Mouse (Mus musculus) heart, embryonic 16.5 days (tissue): ENCODE results near the gene Specc1. TPM values are rescaled to one million over a fixed set of nuclear protein-coding genes. Genes with fewer than 3 reads are reported as not detected.
A peak's percentile ranks its signal among the peaks of the same experiment; 100 is the strongest.

ENCODE experiments used
- ATAC-seq: fragments of 200-750 bp; cut with Nextera tagmentation; replicated peaks from 2 replicates; pipeline ENCODE4 v1.8.0; 2017; ENCODE audit warnings: moderate number of reproducible peaks; ENCODE audit not compliant: insufficient read depth, low FRiP score; ENCODE audit errors: extremely low read depth
- H3K27ac ChIP-seq: fragments of 300-500 bp; sonication (generic); 2 replicates; pipeline ENCODE4 v1.5.1; 2014; ENCODE audit warnings: mild to moderate bottlenecking, low read length, control low read depth, moderate library complexity
- H3K27me3 ChIP-seq: fragments of 300-500 bp; sonication (generic); 2 replicates; pipeline ENCODE4 v1.6.1; 2014; ENCODE audit warnings: low read length, mixed read lengths; ENCODE audit not compliant: control insufficient read depth, insufficient read depth
- H3K36me3 ChIP-seq: fragments of 300-500 bp; sonication (generic); 2 replicates; pipeline ENCODE4 v1.6.1; 2014; ENCODE audit not compliant: control insufficient read depth, insufficient read depth
- H3K4me1 ChIP-seq: fragments of 300-500 bp; sonication (generic); 2 replicates; pipeline ENCODE4 v1.6.1; 2014; ENCODE audit warnings: low read length, mixed read lengths; ENCODE audit not compliant: control insufficient read depth, insufficient read depth
- H3K4me2 ChIP-seq: fragments of 300-500 bp; sonication (generic); 2 replicates; pipeline ENCODE4 v1.6.1; 2014; ENCODE audit warnings: low read depth, mild to moderate bottlenecking, control low read depth, low read length
- H3K4me3 ChIP-seq: fragments of 300-500 bp; sonication (generic); 2 replicates; pipeline ENCODE4 v1.5.1; 2014; ENCODE audit warnings: mild to moderate bottlenecking, control low read depth, low read length
- H3K9ac ChIP-seq: fragments of 300-500 bp; sonication (generic); 2 replicates; pipeline ENCODE4 v1.6.1; 2014; ENCODE audit warnings: low read length, control low read depth
- H3K9me3 ChIP-seq: fragments of 300-500 bp; sonication (generic); replicated peaks from 2 replicates; pipeline ENCODE4 v1.6.1; 2016; ENCODE audit warnings: low read length; ENCODE audit not compliant: control insufficient read depth
- WGBS: fragments of 180-500 bp; shearing (Covaris S2); extraction: QIAGEN DNeasy Blood & Tissue Kit; methylation state at CpG from one replicate; pipeline ENCODE4 v1.1.7; 2014; 5-methylcytosine and 5-hydroxymethylcytosine counted together
- polyA plus RNA-seq: library from polyadenylated mRNA; unstranded; fragments of >200 nt; fragmentation: Nextera tagmentation; extraction: Ambion mirVana; gene quantifications from 2 replicates; pipeline ENCODE4 v1.2.1, GENCODE M21; 2015

The Specc1 gene
- polyA plus RNA-seq, 1 experiment from 2014 or later: 9.3 TPM

DNA sequence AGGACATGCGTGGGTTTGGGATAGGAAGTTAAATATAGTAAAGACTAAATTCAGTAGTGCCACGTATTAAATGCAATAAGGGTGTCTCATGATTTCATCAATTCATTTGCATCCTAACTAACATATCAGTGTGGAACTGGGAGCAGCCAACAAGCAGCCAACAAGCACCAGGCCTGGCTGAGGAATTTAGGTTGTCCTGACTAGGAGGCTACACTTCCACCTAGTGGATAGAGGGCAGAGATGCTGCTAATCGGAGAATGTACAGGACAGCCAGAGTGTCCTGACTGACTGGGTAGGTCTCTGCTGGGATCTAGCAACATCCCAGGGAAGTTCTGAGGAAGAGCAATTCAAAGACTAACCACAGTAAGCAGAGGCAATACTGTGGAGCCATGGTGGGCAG, 88.1 kb downstream of the Specc1 start:
- 33% methylated on average over 3 of the region's 3 CpGs for WGBS
- no peaks in the 10 kb centered on the region for H3K4me1 ChIP-seq
- no peak overlapping the region for H3K4me2 ChIP-seq
- no peaks in the 10 kb centered on the region for H3K36me3 ChIP-seq
- H3K9ac ChIP-seq: no peak overlapping the region
- ATAC-seq: peak; percentile 63
- no peaks in the 10 kb centered on the region for H3K27me3 ChIP-seq
- H3K9me3 ChIP-seq: no peaks in the 10 kb centered on the region
- H3K27ac ChIP-seq: no peak overlapping the region
- H3K4me3 ChIP-seq: no peak overlapping the region

DNA sequence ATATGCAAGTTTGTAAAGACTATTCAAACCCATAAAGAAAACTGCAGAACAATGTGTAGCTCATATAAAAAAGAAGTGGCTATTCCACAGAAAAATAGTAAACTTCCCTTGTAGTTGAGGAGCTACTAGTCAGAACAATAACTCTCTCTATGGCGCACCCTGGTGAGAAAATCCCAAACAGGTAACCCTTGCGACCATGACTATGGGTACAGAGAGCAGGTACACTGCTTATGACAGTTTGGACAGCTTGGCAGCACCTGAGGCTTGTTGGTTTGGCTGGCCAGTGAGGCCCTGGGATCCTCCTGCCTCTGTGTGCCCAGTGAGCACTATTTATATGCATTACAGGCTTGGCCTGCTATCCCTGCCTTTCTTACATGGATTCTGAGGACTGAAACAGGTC, 89.4 kb downstream of the Specc1 start:
- ATAC-seq: no peak
- no peaks in the 10 kb centered on the region for H3K27me3 ChIP-seq
- no peak overlapping the region for H3K9ac ChIP-seq
- H3K4me3 ChIP-seq: no peak overlapping the region
- no peaks in the 10 kb centered on the region for H3K36me3 ChIP-seq
- H3K9me3 ChIP-seq: no peaks in the 10 kb centered on the region
- no peak overlapping the region for H3K4me2 ChIP-seq
- H3K27ac ChIP-seq: no peak overlapping the region
- 53% methylated on average over 2 of the region's 2 CpGs for WGBS
- H3K4me1 ChIP-seq: no peaks in the 10 kb centered on the region

DNA sequence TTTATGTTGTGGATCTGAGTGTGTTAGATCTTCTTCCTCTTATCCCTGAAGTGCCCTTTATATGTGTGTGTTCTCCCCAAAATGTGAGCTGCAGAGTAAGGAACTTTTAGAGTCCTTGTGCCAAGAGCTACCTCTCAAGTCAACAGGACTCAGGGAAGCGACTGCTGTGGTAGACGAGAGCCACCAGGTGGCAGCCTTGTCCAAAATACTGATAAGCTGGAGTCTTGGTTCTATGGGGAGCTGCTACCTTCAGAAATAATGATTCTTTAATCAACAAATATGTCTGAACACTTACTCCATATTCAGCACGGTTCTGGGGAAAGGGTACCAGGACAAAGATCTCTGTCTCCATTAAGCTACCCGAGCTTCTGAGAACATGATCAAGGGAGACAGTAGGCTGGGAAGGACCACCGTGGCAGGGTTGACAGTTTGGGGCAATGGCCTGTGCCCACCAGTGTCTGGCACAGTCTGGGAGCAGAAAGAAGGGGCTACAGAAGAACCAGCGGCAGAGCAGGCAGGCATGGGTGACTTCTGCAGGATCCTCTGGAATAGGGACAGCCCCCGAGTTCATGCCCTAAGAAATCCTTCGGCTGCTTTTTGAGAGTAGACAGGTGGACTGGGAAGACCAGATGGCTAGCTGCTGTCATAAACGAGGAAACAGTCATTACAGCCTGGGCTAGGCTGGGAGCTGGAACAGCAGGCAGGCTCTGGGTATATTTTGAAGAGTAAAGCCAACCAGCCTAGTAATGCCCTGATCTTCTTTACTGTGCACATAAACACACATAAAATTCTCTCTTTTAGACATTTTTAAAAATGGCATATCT, 91.5 kb downstream of the Specc1 start:
- WGBS: 39% methylated on average over 9 of the region's 9 CpGs
- Histone ChIP-seq H3K9me3 (no peaks in the 10 kb centered on the region), H3K27me3 (no peaks in the 10 kb centered on the region), H3K4me3 (no peak overlapping the region), H3K27ac (no peak overlapping the region), H3K9ac (no peak overlapping the region), H3K4me1 (no peaks in the 10 kb centered on the region), H3K36me3 (no peaks in the 10 kb centered on the region), H3K4me2 (no peak overlapping the region)
- ATAC-seq: no peak

DNA sequence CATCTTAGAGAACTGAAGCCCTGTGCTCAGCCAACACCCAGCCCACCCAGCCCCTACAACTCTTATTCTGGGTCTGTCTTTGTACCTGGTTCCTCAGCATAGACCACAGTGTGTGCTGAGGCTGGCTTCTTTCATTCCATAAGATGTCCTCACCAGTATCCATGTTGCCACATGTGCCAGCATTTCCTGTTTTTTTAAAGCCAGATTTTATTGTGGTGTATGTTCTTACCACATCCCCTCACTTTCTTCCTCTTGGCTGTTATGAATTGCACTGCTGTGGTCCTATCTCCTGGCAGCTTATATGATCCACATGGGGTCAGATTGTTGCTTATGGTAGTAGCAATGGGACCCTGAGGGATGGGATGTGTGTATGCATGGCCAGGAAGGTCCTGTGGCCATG, 92.6 kb downstream of the Specc1 start:
- H3K4me1 ChIP-seq: no peaks in the 10 kb centered on the region

DNA sequence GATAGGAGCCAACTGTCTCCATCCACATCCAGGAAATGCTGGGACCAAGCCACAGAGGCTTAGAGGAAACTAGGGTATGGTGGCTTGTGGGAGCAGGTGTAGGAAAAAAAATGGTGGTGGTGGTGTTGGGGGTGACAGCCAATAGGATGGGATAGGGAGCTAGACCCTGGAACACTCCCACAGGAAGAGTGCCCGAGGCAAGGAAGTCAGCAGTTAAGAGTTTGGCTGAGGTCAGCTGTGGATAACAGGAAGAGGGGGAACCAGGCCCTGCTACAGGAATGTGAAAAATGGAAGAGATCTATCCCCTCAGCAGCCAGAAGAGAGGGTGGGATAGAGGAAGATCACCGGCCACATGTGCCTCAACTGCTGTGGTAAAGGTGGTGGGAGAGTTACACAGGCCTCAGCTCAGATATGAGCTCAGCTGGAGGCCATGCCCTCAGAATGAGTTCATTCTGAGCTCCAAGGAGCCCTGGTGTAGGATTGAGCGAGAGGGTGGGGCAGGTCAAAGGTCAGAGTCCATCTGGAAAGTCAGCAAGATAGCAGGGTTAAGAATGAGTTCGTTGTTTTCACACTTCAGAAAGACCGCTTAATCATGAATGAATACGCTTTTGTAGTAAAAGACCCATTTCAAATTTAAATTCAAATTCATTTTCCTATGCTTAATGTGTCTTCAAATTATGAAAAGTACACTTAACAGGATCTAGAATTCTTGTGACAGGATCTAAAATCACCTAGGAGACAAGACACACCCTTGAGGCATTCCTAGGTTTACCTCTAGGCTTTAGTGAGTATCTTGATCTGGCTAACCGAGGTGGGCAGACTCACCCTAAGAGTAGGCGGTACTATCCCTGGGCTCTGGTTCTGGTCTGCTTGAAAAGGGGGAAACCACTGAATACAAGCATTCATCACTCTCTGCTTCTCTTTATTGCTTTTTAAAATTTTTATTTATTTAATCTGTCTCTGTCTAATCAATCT, 94.1 kb downstream of the Specc1 start:
- Histone ChIP-seq H3K4me1 (no peaks in the 10 kb centered on the region), H3K4me3 (no peak overlapping the region), H3K27me3 (no peaks in the 10 kb centered on the region), H3K27ac (no peak overlapping the region), H3K36me3 (no peaks in the 10 kb centered on the region), H3K9ac (no peak overlapping the region), H3K4me2 (no peak overlapping the region), H3K9me3 (no peaks in the 10 kb centered on the region)
- 61% methylated on average over 8 of the region's 8 CpGs for WGBS
- no peak for ATAC-seq

More for the DNA sequence above, 92.6 kb downstream of the Specc1 start:
- no peak overlapping the region for H3K27ac ChIP-seq
- no peak overlapping the region for H3K4me2 ChIP-seq
- no peak overlapping the region for H3K4me3 ChIP-seq
- H3K9me3 ChIP-seq: no peaks in the 10 kb centered on the region
- H3K27me3 ChIP-seq: no peaks in the 10 kb centered on the region
- no peaks in the 10 kb centered on the region for H3K36me3 ChIP-seq
- ATAC-seq: no peak
- no peak overlapping the region for H3K9ac ChIP-seq

DNA sequence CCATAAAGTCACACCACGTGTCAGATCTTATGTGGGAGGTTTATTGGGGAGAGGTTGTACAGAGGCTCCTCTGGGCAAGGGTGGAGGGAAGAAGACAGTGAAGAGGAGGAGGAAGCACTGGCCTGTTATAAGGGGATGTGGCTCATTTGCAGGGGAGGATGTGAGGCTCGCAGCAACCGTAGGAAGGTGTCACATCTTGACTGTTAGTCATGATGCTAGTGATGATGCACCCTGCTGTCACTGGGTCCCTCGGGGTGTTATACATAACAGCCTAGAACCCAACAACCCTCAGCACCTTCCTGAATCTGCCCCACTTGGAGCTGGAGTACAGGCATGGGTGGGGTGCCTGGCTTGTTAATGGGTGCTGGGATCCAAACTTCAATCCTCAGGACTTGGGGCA, 94.9 kb downstream of the Specc1 start:
- Histone ChIP-seq H3K27me3 (no peaks in the 10 kb centered on the region), H3K36me3 (no peaks in the 10 kb centered on the region), H3K27ac (no peak overlapping the region), H3K4me3 (no peak overlapping the region), H3K4me2 (no peak overlapping the region), H3K4me1 (no peaks in the 10 kb centered on the region), H3K9ac (no peak overlapping the region), H3K9me3 (no peaks in the 10 kb centered on the region)
- 83% methylated on average over 4 of the region's 4 CpGs for WGBS
- ATAC-seq: no peak

DNA sequence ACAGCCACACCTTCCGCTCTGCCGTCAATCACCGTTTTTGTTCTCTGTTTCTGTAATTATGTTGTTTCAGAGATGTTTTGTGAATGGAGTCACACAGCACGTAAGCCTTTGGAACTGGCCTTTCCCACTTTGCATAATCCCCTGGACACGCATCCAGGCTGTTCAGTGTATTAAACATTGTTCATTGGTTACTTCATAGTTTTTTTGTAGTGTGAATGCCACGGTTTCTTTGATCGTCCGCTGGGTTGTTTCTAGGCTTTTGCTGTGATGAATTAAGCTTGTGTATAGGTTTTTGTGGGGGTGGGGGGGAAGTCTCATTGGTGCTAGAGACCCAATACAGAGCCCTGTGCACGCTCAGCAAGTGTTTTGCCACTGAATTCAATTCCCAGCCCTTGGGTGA, 97.4 kb downstream of the Specc1 start:
- Histone ChIP-seq H3K4me3 (no peak overlapping the region), H3K4me1 (no peaks in the 10 kb centered on the region), H3K36me3 (no peaks in the 10 kb centered on the region), H3K9ac (no peak overlapping the region), H3K27me3 (no peaks in the 10 kb centered on the region), H3K27ac (no peak overlapping the region), H3K9me3 (0 out of 2 replicates have a peak, but pooled peaks cover 2% of the 10 kb centered on the region), H3K4me2 (no peak overlapping the region)
- 89% methylated on average over 9 of the region's 9 CpGs for WGBS
- ATAC-seq: no peak

DNA sequence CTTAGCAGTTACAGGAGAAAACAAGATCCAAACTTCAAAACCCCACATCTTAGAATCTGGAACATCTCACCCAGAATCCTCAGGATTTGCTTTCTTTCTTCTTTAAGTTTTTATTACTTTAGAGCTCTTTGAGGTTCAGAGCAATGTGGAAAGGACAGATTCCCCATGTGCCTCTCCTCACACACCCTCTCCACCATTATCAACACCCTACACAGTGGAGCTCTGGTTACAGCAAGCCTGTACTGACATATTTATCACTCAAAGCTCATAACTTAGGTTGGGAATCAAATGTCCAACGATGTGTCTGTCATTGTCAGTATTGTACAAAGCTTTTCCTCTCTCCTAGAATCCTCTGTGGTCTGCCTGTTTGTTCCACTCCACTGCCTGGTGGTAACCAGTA, 108.0 kb downstream of the Specc1 start:
- no peaks in the 10 kb centered on the region for H3K36me3 ChIP-seq
- WGBS: 34% methylated on average over 1 of the region's 1 CpGs
- no peak overlapping the region for H3K9ac ChIP-seq
- H3K9me3 ChIP-seq: no peaks in the 10 kb centered on the region
- no peak overlapping the region for H3K27ac ChIP-seq
- no peak for ATAC-seq
- H3K4me3 ChIP-seq: no peak overlapping the region
- no peak overlapping the region for H3K4me2 ChIP-seq
- peaks cover 5% of the 10 kb centered on the region; the same call in 1 of the 2 replicates for H3K4me1 ChIP-seq
- no peaks in the 10 kb centered on the region for H3K27me3 ChIP-seq

DNA sequence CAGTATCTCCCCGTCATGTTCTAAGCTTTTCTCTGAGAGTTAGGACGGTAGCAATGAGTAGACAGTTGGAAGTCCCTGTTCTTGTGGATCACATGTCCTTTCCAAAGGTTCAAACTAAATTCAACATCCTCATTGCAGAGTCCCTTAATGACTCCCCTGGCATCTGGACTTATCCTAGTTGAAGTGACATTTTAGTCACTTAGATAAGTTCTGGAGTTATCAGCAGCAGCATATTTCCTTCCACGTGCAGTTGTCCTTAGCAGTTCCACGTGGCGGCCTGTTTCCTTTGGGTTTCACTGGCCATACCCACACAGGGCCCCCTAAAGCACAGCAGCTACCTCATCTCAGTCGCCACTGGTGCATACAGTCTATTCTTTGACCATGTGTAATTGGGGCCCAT, 109.1 kb downstream of the Specc1 start:
- H3K9ac ChIP-seq: no peak overlapping the region
- no peak overlapping the region for H3K4me3 ChIP-seq
- no peaks in the 10 kb centered on the region for H3K36me3 ChIP-seq
- no peaks in the 10 kb centered on the region for H3K27me3 ChIP-seq
- H3K4me2 ChIP-seq: no peak overlapping the region
- no peaks in the 10 kb centered on the region for H3K9me3 ChIP-seq
- 40% methylated on average over 6 of the region's 6 CpGs for WGBS
- peaks cover 5% of the 10 kb centered on the region; the same call in 1 of the 2 replicates for H3K4me1 ChIP-seq
- ATAC-seq: no peak
- no peak overlapping the region for H3K27ac ChIP-seq
